Mouse (Mus musculus) bone marrow macrophage, adult 2 months (primary cell): ENCODE measurements around the gene Ccdc91.

ENCODE experiments used
- CTCF ChIP-seq: IDR thresholded peaks from 2 replicates; pipeline ENCODE4 v1.5.1; 2012; ENCODE audit warnings: low read depth, mild to moderate bottlenecking, low read length, moderate library complexity
- POLR2A ChIP-seq: IDR thresholded peaks from 2 replicates; pipeline ENCODE4 v1.6.1; 2012; ENCODE audit warnings: mild to moderate bottlenecking, low read depth, low read length, borderline replicate concordance

- TF ChIP-seq CTCF (no peak), POLR2A (peak; percentile 16; the same call in 1 of the 2 replicates)
Observed at GRCm38 (mm10) chr6:147475727-147476613, at the start of gene Ccdc91.
